Mouse (Mus musculus) erythroblast, embryonic 14.5 days (primary cell): ENCODE measurements around the gene Bcor.

Experiments
- GATA1 ChIP-seq: IDR thresholded peaks from 2 replicates; pipeline ENCODE4 v1.6.1; 2012; ENCODE audit warnings: low read length, inconsistent platforms, mixed read lengths
- TAL1 ChIP-seq: IDR thresholded peaks from 3 replicates; pipeline ENCODE4 v1.6.1; 2012; ENCODE audit warnings: low read length, inconsistent platforms, mixed read lengths

DNA sequence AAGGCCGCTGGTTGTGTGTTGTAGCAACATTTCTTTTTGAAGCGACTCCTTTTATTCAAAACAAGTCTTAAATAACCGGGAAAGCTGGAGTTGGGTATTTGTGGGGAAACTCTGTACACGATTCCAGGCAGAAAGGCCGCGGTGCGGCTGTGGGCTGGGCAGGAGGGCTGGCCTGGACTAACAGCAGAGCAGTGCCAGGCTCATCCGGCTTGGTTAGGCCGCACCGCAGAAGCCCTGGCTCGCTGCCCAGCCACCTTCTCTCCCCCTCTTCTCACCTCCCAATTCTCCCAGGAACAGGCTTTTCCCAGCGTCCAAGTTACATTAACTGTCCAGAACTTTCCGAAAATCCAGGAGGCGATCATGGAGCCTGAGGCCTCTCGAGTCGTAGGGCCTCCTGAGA, 77.4 kb downstream of the Bcor start:
- no peak for TF ChIP-seq GATA1
- no peak for TF ChIP-seq TAL1
